Comparison of ENCODE assay signal across 8 mouse cellular contexts in genomic region chr15:93001346-93002001, GRCm38 (mm10).
A peak's percentile ranks its signal among the peaks of the same experiment; 100 is the strongest.
DNase-seq lines count a peak whose midpoint lies in the region; ATAC-seq lines count a peak whose summit lies in the region.

No protein-coding gene starts in this region.

- peak overlapping the region; percentile 59 for H3K4me2 ChIP-seq in kidney, embryonic 15.5 days
- peak overlapping the region; percentile 63 for H3K4me2 ChIP-seq in heart, embryonic 11.5 days
- H3K4me2 ChIP-seq in neural tube, embryonic 12.5 days (replicated peaks): peak overlapping the region; percentile 51

- H3K27ac ChIP-seq in kidney, embryonic 15.5 days: no peak overlapping the region
- peak overlapping the region; percentile 51; the same call in 1 of the 2 replicates for H3K27ac ChIP-seq in heart, embryonic 11.5 days (ENCODE audit: low read depth, low read length)
- no peak overlapping the region for H3K27ac ChIP-seq in neural tube, embryonic 12.5 days

- no peak overlapping the region for H3K9ac ChIP-seq in kidney, embryonic 15.5 days
- H3K9ac ChIP-seq in heart, embryonic 11.5 days (ENCODE audit: low read depth, low read length): no peak overlapping the region
- H3K9ac ChIP-seq in neural tube, embryonic 12.5 days: no peak overlapping the region

- intact Hi-C loops in left cerebral cortex, postnatal 36 days (cut with DNase I): no loop called here

- no peak for DNase-seq in kidney, postnatal 25 days
- peak; percentile 14 to 25 for DNase-seq in left cerebral cortex, postnatal 36 days (ENCODE audit: low spot score in 2 of 2)
- no peak for DNase-seq in T-cell, adult 2 months (ENCODE audit: low spot score)

- H3K9me3 ChIP-seq in kidney, embryonic 15.5 days (replicated peaks): no peaks in the 10 kb centered on the region
- H3K9me3 ChIP-seq in heart, embryonic 11.5 days (replicated peaks; ENCODE audit: control insufficient read depth, low read length): no peaks in the 10 kb centered on the region
- H3K9me3 ChIP-seq in neural tube, embryonic 12.5 days: no peaks in the 10 kb centered on the region

- no peaks in the 10 kb centered on the region for H3K27me3 ChIP-seq in kidney, embryonic 15.5 days
- no peaks in the 10 kb centered on the region for H3K27me3 ChIP-seq in heart, embryonic 11.5 days (ENCODE audit: control insufficient read depth, insufficient read depth, low read length)
- no peaks in the 10 kb centered on the region for H3K27me3 ChIP-seq in neural tube, embryonic 12.5 days (replicated peaks)

- no peaks in the 10 kb centered on the region for H3K36me3 ChIP-seq in kidney, embryonic 15.5 days
- no peaks in the 10 kb centered on the region for H3K36me3 ChIP-seq in heart, embryonic 11.5 days (ENCODE audit: control insufficient read depth, insufficient read depth, low read length)
- H3K36me3 ChIP-seq in neural tube, embryonic 12.5 days: no peaks in the 10 kb centered on the region

- H3K4me1 ChIP-seq in kidney, embryonic 15.5 days: peaks cover 23% of the 10 kb centered on the region
- peaks cover 24% of the 10 kb centered on the region for H3K4me1 ChIP-seq in heart, embryonic 11.5 days (ENCODE audit: control insufficient read depth, insufficient read depth, low read length)
- H3K4me1 ChIP-seq in neural tube, embryonic 12.5 days: peaks cover 20% of the 10 kb centered on the region

- peak overlapping the region; percentile 30 for H3K4me3 ChIP-seq in kidney, embryonic 15.5 days (replicated peaks)
- peak overlapping the region; percentile 33 for H3K4me3 ChIP-seq in heart, embryonic 11.5 days (ENCODE audit: low read depth, low read length)
- 0 out of 2 replicates have a peak overlapping the region, but pooled peaks have one; percentile 7 for H3K4me3 ChIP-seq in neural tube, embryonic 12.5 days

- 0 out of 2 replicates have a peak, but pooled peaks have one; percentile 15 for ATAC-seq in kidney, embryonic 15.5 days (replicated peaks; ENCODE audit: low FRiP score)
- ATAC-seq in common myeloid progenitor, adult 5-6 weeks (replicated peaks; ENCODE audit: low read depth, poor library complexity, severe bottlenecking): peak; percentile 11
- no peak for ATAC-seq in heart, embryonic 11.5 days (replicated peaks; ENCODE audit: insufficient number of reproducible peaks, low FRiP score, low TSS enrichment)
- 0 out of 2 replicates have a peak, but pooled peaks have one; percentile 35 for ATAC-seq in neural tube, embryonic 12.5 days (ENCODE audit: low FRiP score, low read depth)
- no peak for ATAC-seq in activated CD4-positive, CD25-positive, alpha-beta regulatory T cell, adult 4 months

- WGBS in kidney, embryonic 15.5 days: 3% methylated on average over 11 of the region's 11 CpGs
- WGBS in heart, embryonic 11.5 days (ENCODE audit: insufficient replicate concordance): 2% methylated on average over 11 of the region's 11 CpGs
- WGBS in neural tube, embryonic 12.5 days: 8% methylated on average over 11 of the region's 11 CpGs

Comparison
In these comparisons a context has a peak if more than half of its experiments do, and no peak if none do; other contexts are left out.
1. ATAC-seq: peak in kidney, embryonic 15.5 days (single experiment), common myeloid progenitor, adult 5-6 weeks (single experiment) and neural tube, embryonic 12.5 days (single experiment); none in heart, embryonic 11.5 days (single experiment) and activated CD4-positive, CD25-positive, alpha-beta regulatory T cell, adult 4 months (single experiment).
2. DNase-seq: peak in left cerebral cortex, postnatal 36 days (2 of 2); none in kidney, postnatal 25 days (0 of 2) and T-cell, adult 2 months (single experiment).
3. Peak in every context shown above with its lines, with median percentiles within 50 percentile points of each other: H3K4me2 ChIP-seq and H3K4me3 ChIP-seq.